Mouse (Mus musculus): ENCODE results near the gene Car9. TPM values are rescaled to one million over a fixed set of nuclear protein-coding genes. Genes with fewer than 3 reads are reported as not detected.

The Car9 gene
- polyA plus RNA-seq, 1 experiment, result not detected

- Histone ChIP-seq H3K27ac (ENCODE audit: insufficient read depth, low read depth, low read length) (peak overlapping the region; percentile 79), H3K4me3 (ENCODE audit: insufficient read depth, low read depth, low read length) (peak overlapping the region; percentile 89), H3K4me1 (ENCODE audit: control insufficient read depth, insufficient read depth, low read length) (peaks cover 33% of the 10 kb centered on the region)
- WGBS, result under 1% methylated on average over 16 of the region's 16 CpGs
- TF ChIP-seq POLR2A (IDR thresholded peaks at IDR 0.05; ENCODE audit: insufficient read depth, low read depth, low read length) (no peak), CTCF (IDR thresholded peaks at IDR 0.05; ENCODE audit: insufficient read depth, low read depth, low read length) (no peak)
These were observed 54.8 kb downstream of the Car9 start for GRCm38 (mm10) chr4:43561436-43561996.

- Histone ChIP-seq H3K4me3 (ENCODE audit: insufficient read depth, low read depth, low read length) (peak within 1 kb of the TSS; percentile 89), H3K4me1 (ENCODE audit: control insufficient read depth, insufficient read depth, low read length) (peaks cover 33% of the 10 kb centered on the region)
- WGBS, result under 1% methylated on average over 62 of the region's 62 CpGs
These were observed 55.4 kb downstream of the Car9 start, which contains the start of the genes Creb3 and Tln1 for GRCm38 (mm10) chr4:43561997-43562768. Gene Creb3 (plus strand): TSS chr4:43562332. Gene Tln1 (minus strand): TSS chr4:43562691.

GRCm38 (mm10) chr4:43562769-43563600 lies 56.2 kb downstream of the Car9 start:
- Histone ChIP-seq H3K27ac (ENCODE audit: insufficient read depth, low read depth, low read length) (no peak overlapping the region), H3K4me1 (ENCODE audit: control insufficient read depth, insufficient read depth, low read length) (peaks cover 26% of the 10 kb centered on the region), H3K4me3 (ENCODE audit: insufficient read depth, low read depth, low read length) (peak overlapping the region; percentile 89)
- 6% methylated on average over 22 of the region's 22 CpGs for WGBS
- TF ChIP-seq CTCF (IDR thresholded peaks at IDR 0.05; ENCODE audit: insufficient read depth, low read depth, low read length), result no peak
- TF ChIP-seq POLR2A (IDR thresholded peaks at IDR 0.05; ENCODE audit: insufficient read depth, low read depth, low read length), result no peak

More at GRCm38 (mm10) chr4:43561997-43562768, 55.4 kb downstream of the Car9 start, which contains the start of the genes Creb3 and Tln1:
- TF ChIP-seq CTCF (IDR thresholded peaks at IDR 0.05; ENCODE audit: insufficient read depth, low read depth, low read length) (no peak; the same call in 1 of the 2 replicates), POLR2A (IDR thresholded peaks at IDR 0.05; ENCODE audit: insufficient read depth, low read depth, low read length) (peak; percentile 60)
- H3K27ac ChIP-seq (ENCODE audit: insufficient read depth, low read depth, low read length), result peak within 1 kb of the TSS; percentile 79

Other genes starting within 250 kb of the Car9 start
- not detected in 2 replicates for gene Atp8b5, start 239.8 kb upstream of the Car9 start, polyA plus RNA-seq (2012; ENCODE audit: insufficient read depth, insufficient read length, low replicate concordance, missing spikeins)
- not detected in 2 replicates for gene Rusc2, start 125.0 kb upstream of the Car9 start, polyA plus RNA-seq (2012; ENCODE audit: insufficient read depth, insufficient read length, low replicate concordance, missing spikeins)
- gene Fam166b, start 77.8 kb upstream of the Car9 start, polyA plus RNA-seq (2012; ENCODE audit: insufficient read depth, insufficient read length, low replicate concordance, missing spikeins), result not detected in 2 replicates
- not detected in 2 replicates for gene Tesk1, start 65.0 kb upstream of the Car9 start, polyA plus RNA-seq (2012; ENCODE audit: insufficient read depth, insufficient read length, low replicate concordance, missing spikeins)
- not detected in 2 replicates for gene Cd72, start 52.3 kb upstream of the Car9 start, polyA plus RNA-seq (2012; ENCODE audit: insufficient read depth, insufficient read length, low replicate concordance, missing spikeins)
- gene Sit1, start 23.2 kb upstream of the Car9 start, polyA plus RNA-seq (2012; ENCODE audit: insufficient read depth, insufficient read length, low replicate concordance, missing spikeins), result not detected in 2 replicates
- gene Ccdc107, start 14.1 kb upstream of the Car9 start, polyA plus RNA-seq (2012; ENCODE audit: insufficient read depth, insufficient read length, low replicate concordance, missing spikeins), result not detected in 2 replicates
- gene Arhgef39, start 7.3 kb upstream of the Car9 start, polyA plus RNA-seq (2012; ENCODE audit: insufficient read depth, insufficient read length, low replicate concordance, missing spikeins), result not detected in 2 replicates
- gene Tpm2, start 16.8 kb downstream of the Car9 start, polyA plus RNA-seq (2012; ENCODE audit: insufficient read depth, insufficient read length, low replicate concordance, missing spikeins), result not detected in 2 replicates
- gene Creb3, start 55.4 kb downstream of the Car9 start, polyA plus RNA-seq (2012; ENCODE audit: insufficient read depth, insufficient read length, low replicate concordance, missing spikeins), result not detected in 2 replicates
- 147 TPM in 1 of 2 replicates, not detected in the other for gene Tln1, start 55.7 kb downstream of the Car9 start, polyA plus RNA-seq (2012; ENCODE audit: insufficient read depth, insufficient read length, low replicate concordance, missing spikeins)
- gene Rgp1, start 71.7 kb downstream of the Car9 start, polyA plus RNA-seq (2012; ENCODE audit: insufficient read depth, insufficient read length, low replicate concordance, missing spikeins), result 242 TPM in 1 of 2 replicates, not detected in the other
- not detected in 2 replicates for gene Gba2, start 71.9 kb downstream of the Car9 start, polyA plus RNA-seq (2012; ENCODE audit: insufficient read depth, insufficient read length, low replicate concordance, missing spikeins)
- not detected in 2 replicates for gene Msmp, start 77.5 kb downstream of the Car9 start, polyA plus RNA-seq (2012; ENCODE audit: insufficient read depth, insufficient read length, low replicate concordance, missing spikeins)
- not detected in 2 replicates for gene Npr2, start 125.0 kb downstream of the Car9 start, polyA plus RNA-seq (2012; ENCODE audit: insufficient read depth, insufficient read length, low replicate concordance, missing spikeins)
- gene Spag8, start 146.6 kb downstream of the Car9 start, polyA plus RNA-seq (2012; ENCODE audit: insufficient read depth, insufficient read length, low replicate concordance, missing spikeins), result not detected in 2 replicates
- gene Hint2, start 149.5 kb downstream of the Car9 start, polyA plus RNA-seq (2012; ENCODE audit: insufficient read depth, insufficient read length, low replicate concordance, missing spikeins), result not detected in 2 replicates
- not detected in 2 replicates for gene Tmem8b, start 162.0 kb downstream of the Car9 start, polyA plus RNA-seq (2012; ENCODE audit: insufficient read depth, insufficient read length, low replicate concordance, missing spikeins)
- gene Fam221b, start 162.2 kb downstream of the Car9 start, polyA plus RNA-seq (2012; ENCODE audit: insufficient read depth, insufficient read length, low replicate concordance, missing spikeins), result not detected in 2 replicates
- gene Olfr70, start 193.8 kb downstream of the Car9 start, polyA plus RNA-seq (2012; ENCODE audit: insufficient read depth, insufficient read length, low replicate concordance, missing spikeins), result not detected in 2 replicates
- gene Olfr71, start 203.3 kb downstream of the Car9 start, polyA plus RNA-seq (2012; ENCODE audit: insufficient read depth, insufficient read length, low replicate concordance, missing spikeins), result not detected in 2 replicates
- not detected in 2 replicates for gene Hrct1, start 220.2 kb downstream of the Car9 start, polyA plus RNA-seq (2012; ENCODE audit: insufficient read depth, insufficient read length, low replicate concordance, missing spikeins)
- gene Spaar, start 223.1 kb downstream of the Car9 start, polyA plus RNA-seq (2012; ENCODE audit: insufficient read depth, insufficient read length, low replicate concordance, missing spikeins), result not detected in 2 replicates

Measured in olfactory bulb, adult 2 months (tissue).